Mouse (Mus musculus): ENCODE data around the gene Vav2. TPM values are rescaled to one million over a fixed set of nuclear protein-coding genes. Genes with fewer than 3 reads are reported as not detected.

Vav2 gene
- 7.8 TPM for polyA plus RNA-seq (2014; fragmentation: Illumina TruSeq; extraction: RNeasy Lipid Tissue Mini Kit (QIAGEN cat#74804); ENCODE audit: low read depth, low replicate concordance)

DNA sequence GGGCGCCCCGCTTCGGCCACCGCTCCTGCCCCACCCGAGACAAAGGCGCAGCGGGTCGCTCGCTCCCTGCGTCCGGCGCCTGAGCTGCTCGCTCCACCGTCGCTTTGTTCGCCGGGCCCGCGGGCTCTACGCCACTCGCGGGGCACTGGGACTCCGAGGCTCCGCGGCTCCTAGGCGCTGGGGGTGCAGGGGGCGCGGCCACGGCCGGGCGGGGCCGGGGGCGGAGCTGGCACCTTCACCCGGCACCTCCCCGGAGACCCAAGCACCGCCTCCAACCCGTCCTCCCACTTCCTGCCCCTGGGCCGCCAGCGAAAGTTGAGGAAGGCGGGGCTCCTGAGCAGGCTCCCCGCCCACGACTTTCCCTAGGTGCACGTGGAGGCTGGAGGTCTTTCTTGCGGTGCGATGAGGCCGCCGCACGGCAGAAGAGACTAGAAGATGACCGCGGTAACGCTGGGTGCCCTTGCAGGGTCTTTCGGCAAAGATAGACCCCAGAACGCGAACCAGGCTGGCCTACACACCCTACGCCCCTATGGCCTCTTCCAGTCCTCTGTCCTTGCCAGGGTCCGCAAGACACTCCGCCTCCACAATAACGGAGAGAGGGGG lies at the start of gene Vav2:
TSS of gene Vav2 (minus strand) at position 179 of the 603 bp plus-strand sequence.

GRCm38 (mm10) chr2:27441767-27442707 lies 15.2 kb upstream of the Vav2 start, which contains the start of gene Brd3os:
Gene Brd3os (plus strand): TSS chr2:27442324.

DNA sequence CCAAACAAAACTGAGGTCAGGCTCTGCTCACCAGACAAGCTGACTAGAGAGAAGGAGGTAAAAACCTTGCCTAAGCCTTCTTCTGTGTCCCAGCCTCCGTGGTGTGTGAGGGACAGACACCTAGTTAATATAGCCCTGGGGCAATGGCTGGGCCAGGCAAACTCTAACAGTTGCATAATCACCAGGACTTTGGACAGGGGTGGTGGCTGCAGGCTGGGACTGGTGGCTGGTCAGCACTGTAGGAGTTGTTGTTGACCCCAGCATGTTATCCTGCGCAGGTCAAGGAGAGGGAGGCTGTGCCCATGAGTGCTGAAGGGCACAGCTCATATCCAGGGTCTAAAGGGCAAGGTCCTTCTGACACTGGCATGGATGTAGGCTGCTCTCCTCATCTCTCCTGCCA lies 178.6 kb downstream of the Vav2 start, which contains the start of gene Sardh:
TSS of gene Sardh (minus strand) at position 127 of the 400 bp plus-strand sequence.

Other genes starting within 250 kb of the Vav2 start
- gene Sardh, start 178.7 kb downstream of the Vav2 start, polyA plus RNA-seq (2014; fragmentation: Illumina TruSeq; extraction: RNeasy Lipid Tissue Mini Kit (QIAGEN cat#74804); ENCODE audit: low read depth, low replicate concordance): 2.9 TPM
- gene Brd3os, start 15.3 kb upstream of the Vav2 start, polyA plus RNA-seq (2014; fragmentation: Illumina TruSeq; extraction: RNeasy Lipid Tissue Mini Kit (QIAGEN cat#74804); ENCODE audit: low read depth, low replicate concordance): 3.8 TPM
- 31.4 TPM for gene Brd3, start 80.6 kb upstream of the Vav2 start, polyA plus RNA-seq (2014; fragmentation: Illumina TruSeq; extraction: RNeasy Lipid Tissue Mini Kit (QIAGEN cat#74804); ENCODE audit: low read depth, low replicate concordance)
- 16.0 TPM for gene Wdr5, start 88.1 kb upstream of the Vav2 start, polyA plus RNA-seq (2014; fragmentation: Illumina TruSeq; extraction: RNeasy Lipid Tissue Mini Kit (QIAGEN cat#74804); ENCODE audit: low read depth, low replicate concordance)
- gene Rxra, start 249.4 kb upstream of the Vav2 start, polyA plus RNA-seq (2014; fragmentation: Illumina TruSeq; extraction: RNeasy Lipid Tissue Mini Kit (QIAGEN cat#74804); ENCODE audit: low read depth, low replicate concordance): 6.9 TPM